Mouse (Mus musculus): ENCODE results near the gene Zp3. TPM values are rescaled to one million over a fixed set of nuclear protein-coding genes. Genes with fewer than 3 reads are reported as not detected.

Zp3 gene
- polyA plus RNA-seq, 2 experiments, result 0.37 to 0.38 TPM

GRCm38 (mm10) chr5:135945916-135946408 is 33.9 kb upstream of the Zp3 start:
- Histone ChIP-seq H3K27me3 (ENCODE audit: control insufficient read depth, insufficient read depth, low read length) (no peaks in the 10 kb centered on the region), H3K27ac (replicated peaks; ENCODE audit: low read depth, low read length) (no peak overlapping the region), H3K4me3 (replicated peaks; ENCODE audit: low read length) (no peak overlapping the region), H3K4me1 (ENCODE audit: control insufficient read depth, insufficient read depth, low read length) (no peaks in the 10 kb centered on the region), H3K9me3 (ENCODE audit: control insufficient read depth, low read length) (no peaks in the 10 kb centered on the region), H3K4me2 (replicated peaks; ENCODE audit: low read depth, low read length, severe bottlenecking) (no peak overlapping the region), H3K36me3 (ENCODE audit: control insufficient read depth, insufficient read depth, low read length) (no peaks in the 10 kb centered on the region), H3K9ac (ENCODE audit: low read depth, low read length, severe bottlenecking) (no peak overlapping the region; the same call in 1 of the 2 replicates)
- 54% methylated on average over 10 of the region's 10 CpGs for WGBS
- DNase-seq (ENCODE audit: low spot score) (peak; percentile 12), ATAC-seq (ENCODE audit: low FRiP score, low read depth) (no peak)
- TF ChIP-seq POLR2A (IDR thresholded peaks at IDR 0.05; ENCODE audit: borderline replicate concordance, extremely low read depth, insufficient read depth, insufficient read length), result no peak

- ATAC-seq (ENCODE audit: low FRiP score, low read depth) (no peak), DNase-seq (ENCODE audit: low spot score) (no peak)
- no peaks in the 10 kb centered on the region for H3K27me3 ChIP-seq (ENCODE audit: control insufficient read depth, insufficient read depth, low read length)
- no peak overlapping the region for H3K27ac ChIP-seq (replicated peaks; ENCODE audit: low read depth, low read length)
- H3K4me3 ChIP-seq (replicated peaks; ENCODE audit: low read length), result no peak overlapping the region
- no peaks in the 10 kb centered on the region for H3K9me3 ChIP-seq (ENCODE audit: control insufficient read depth, low read length)
- H3K9ac ChIP-seq (ENCODE audit: low read depth, low read length, severe bottlenecking), result no peak overlapping the region
- no peak for TF ChIP-seq POLR2A (IDR thresholded peaks at IDR 0.05; ENCODE audit: borderline replicate concordance, extremely low read depth, insufficient read depth, insufficient read length)
- 72% methylated on average over 5 of the region's 5 CpGs for WGBS
- no peaks in the 10 kb centered on the region for H3K36me3 ChIP-seq (ENCODE audit: control insufficient read depth, insufficient read depth, low read length)
- no peaks in the 10 kb centered on the region for H3K4me1 ChIP-seq (ENCODE audit: control insufficient read depth, insufficient read depth, low read length)
- no peak overlapping the region for H3K4me2 ChIP-seq (replicated peaks; ENCODE audit: low read depth, low read length, severe bottlenecking)
Measured at GRCm38 (mm10) chr5:135946621-135947020, 33.3 kb upstream of the Zp3 start.

DNA sequence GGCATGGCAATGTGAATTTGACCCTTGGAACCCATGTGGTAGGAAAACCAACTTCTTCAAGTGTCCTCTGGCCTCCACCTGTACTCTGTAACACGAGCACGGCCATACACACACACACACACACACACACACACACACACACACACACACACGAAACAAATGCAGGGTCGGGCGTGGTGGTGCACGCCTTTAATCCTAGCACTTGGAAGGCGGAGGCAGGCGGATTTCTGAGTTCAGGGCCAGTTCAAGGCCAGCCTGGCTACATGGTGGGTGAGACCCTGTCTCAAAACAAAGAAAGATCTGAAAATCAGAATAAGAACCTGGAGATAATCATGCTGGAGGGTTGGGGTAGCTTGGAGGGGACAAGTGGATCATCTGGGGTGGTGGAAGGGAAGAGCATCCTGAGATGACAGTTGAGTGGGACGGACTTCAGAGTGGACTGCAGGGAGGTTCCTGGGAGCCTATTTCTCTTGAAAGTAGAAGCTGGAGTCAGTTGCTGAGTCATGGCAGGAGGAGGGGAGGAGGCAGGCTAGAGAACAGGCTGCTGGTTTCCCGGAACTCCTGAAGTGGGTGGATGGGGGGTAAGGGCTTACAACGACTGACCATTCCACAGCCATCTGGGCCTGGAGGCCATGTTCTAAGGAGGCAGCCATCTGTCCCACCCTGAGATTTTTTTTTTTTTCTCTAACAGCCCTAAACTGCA is 29.0 kb upstream of the Zp3 start:
- no peak for ATAC-seq (ENCODE audit: low FRiP score, low read depth)
- H3K4me1 ChIP-seq (ENCODE audit: control insufficient read depth, insufficient read depth, low read length), result no peaks in the 10 kb centered on the region
- H3K27ac ChIP-seq (replicated peaks; ENCODE audit: low read depth, low read length), result no peak overlapping the region
- WGBS, result 77% methylated on average over 11 of the region's 11 CpGs
- no peak overlapping the region for H3K4me2 ChIP-seq (replicated peaks; ENCODE audit: low read depth, low read length, severe bottlenecking)
- no peaks in the 10 kb centered on the region for H3K9me3 ChIP-seq (ENCODE audit: control insufficient read depth, low read length)
- no peak overlapping the region for H3K4me3 ChIP-seq (replicated peaks; ENCODE audit: low read length)
- H3K27me3 ChIP-seq (ENCODE audit: control insufficient read depth, insufficient read depth, low read length), result no peaks in the 10 kb centered on the region
- H3K36me3 ChIP-seq (ENCODE audit: control insufficient read depth, insufficient read depth, low read length), result no peaks in the 10 kb centered on the region
- DNase-seq (ENCODE audit: low spot score), result no peak
- TF ChIP-seq POLR2A (IDR thresholded peaks at IDR 0.05; ENCODE audit: borderline replicate concordance, extremely low read depth, insufficient read depth, insufficient read length), result no peak
- no peak overlapping the region for H3K9ac ChIP-seq (ENCODE audit: low read depth, low read length, severe bottlenecking)

GRCm38 (mm10) chr5:135951660-135952059 is 28.2 kb upstream of the Zp3 start:
- Histone ChIP-seq H3K9me3 (ENCODE audit: control insufficient read depth, low read length) (no peaks in the 10 kb centered on the region), H3K4me3 (replicated peaks; ENCODE audit: low read length) (no peak overlapping the region), H3K27ac (replicated peaks; ENCODE audit: low read depth, low read length) (no peak overlapping the region), H3K4me1 (ENCODE audit: control insufficient read depth, insufficient read depth, low read length) (0 out of 2 replicates have a peak, but pooled peaks cover under 1% of the 10 kb centered on the region), H3K27me3 (ENCODE audit: control insufficient read depth, insufficient read depth, low read length) (no peaks in the 10 kb centered on the region), H3K36me3 (ENCODE audit: control insufficient read depth, insufficient read depth, low read length) (no peaks in the 10 kb centered on the region), H3K4me2 (replicated peaks; ENCODE audit: low read depth, low read length, severe bottlenecking) (no peak overlapping the region), H3K9ac (ENCODE audit: low read depth, low read length, severe bottlenecking) (no peak overlapping the region)
- DNase-seq (ENCODE audit: low spot score), result no peak
- ATAC-seq (ENCODE audit: low FRiP score, low read depth), result no peak
- 85% methylated on average over 2 of the region's 2 CpGs for WGBS
- no peak for TF ChIP-seq POLR2A (IDR thresholded peaks at IDR 0.05; ENCODE audit: borderline replicate concordance, extremely low read depth, insufficient read depth, insufficient read length)

DNA sequence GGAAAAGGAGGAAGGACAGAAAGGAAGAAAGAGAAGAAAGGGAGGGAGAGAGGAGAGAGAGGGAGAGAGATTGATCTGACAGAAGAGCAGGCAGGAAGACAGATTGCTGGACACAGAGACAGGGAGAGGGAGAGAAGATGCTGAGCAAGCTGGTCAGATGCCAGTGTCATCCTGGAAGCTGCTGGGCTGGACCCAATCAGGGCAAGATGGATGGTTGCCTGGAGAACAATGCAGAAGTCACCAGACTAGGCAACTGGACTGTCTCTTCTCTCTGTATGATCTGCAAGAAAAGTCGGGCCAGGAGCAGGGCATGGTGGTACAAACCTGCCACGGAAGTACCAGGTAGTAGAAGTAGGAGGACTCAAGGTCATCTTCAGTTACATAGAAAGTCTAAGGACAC is 27.1 kb upstream of the Zp3 start:
- no peak for TF ChIP-seq POLR2A (IDR thresholded peaks at IDR 0.05; ENCODE audit: borderline replicate concordance, extremely low read depth, insufficient read depth, insufficient read length)

More for the DNA sequence above, 27.1 kb upstream of the Zp3 start:
- peaks cover 6% of the 10 kb centered on the region; the same call in 1 of the 2 replicates for H3K4me1 ChIP-seq (ENCODE audit: control insufficient read depth, insufficient read depth, low read length)
- no peak overlapping the region for H3K9ac ChIP-seq (ENCODE audit: low read depth, low read length, severe bottlenecking)
- H3K4me2 ChIP-seq (replicated peaks; ENCODE audit: low read depth, low read length, severe bottlenecking), result no peak overlapping the region
- no peak overlapping the region for H3K27ac ChIP-seq (replicated peaks; ENCODE audit: low read depth, low read length)
- H3K9me3 ChIP-seq (ENCODE audit: control insufficient read depth, low read length), result no peaks in the 10 kb centered on the region
- ATAC-seq (ENCODE audit: low FRiP score, low read depth) (no peak), DNase-seq (ENCODE audit: low spot score) (no peak)
- no peaks in the 10 kb centered on the region for H3K36me3 ChIP-seq (ENCODE audit: control insufficient read depth, insufficient read depth, low read length)
- 88% methylated on average over 2 of the region's 2 CpGs for whole genome bisulfite sequencing
- no peaks in the 10 kb centered on the region for H3K27me3 ChIP-seq (ENCODE audit: control insufficient read depth, insufficient read depth, low read length)
- no peak overlapping the region for H3K4me3 ChIP-seq (replicated peaks; ENCODE audit: low read length)

Data from limb, embryonic 14.5 days (tissue).